Mouse (Mus musculus): ENCODE results near the gene Selenon. TPM values are rescaled to one million over a fixed set of nuclear protein-coding genes. Genes with fewer than 3 reads are reported as not detected.
A peak's percentile ranks its signal among the peaks of the same experiment; 100 is the strongest.

Gene Selenon
- polyA plus RNA-seq, 2 experiments: 48.5 to 68.5 TPM

- H3K27me3 ChIP-seq (ENCODE audit: control insufficient read depth, insufficient read depth, low read length): no peaks in the 10 kb centered on the region
- no peak overlapping the region for H3K4me2 ChIP-seq (replicated peaks; ENCODE audit: low read depth, low read length, severe bottlenecking)
- ATAC-seq (ENCODE audit: low FRiP score, low read depth) (no peak), DNase-seq (ENCODE audit: low spot score) (no peak)
- H3K27ac ChIP-seq (replicated peaks; ENCODE audit: low read depth, low read length): no peak overlapping the region
- no peaks in the 10 kb centered on the region for H3K9me3 ChIP-seq (ENCODE audit: control insufficient read depth, low read length)
- no peak for TF ChIP-seq POLR2A (IDR thresholded peaks at IDR 0.05; ENCODE audit: borderline replicate concordance, extremely low read depth, insufficient read depth, insufficient read length)
- no peak overlapping the region for H3K9ac ChIP-seq (ENCODE audit: low read depth, low read length, severe bottlenecking)
- no peaks in the 10 kb centered on the region for H3K36me3 ChIP-seq (ENCODE audit: control insufficient read depth, insufficient read depth, low read length)
- peaks cover 16% of the 10 kb centered on the region for H3K4me1 ChIP-seq (ENCODE audit: control insufficient read depth, insufficient read depth, low read length)
- WGBS: 89% methylated on average over 10 of the region's 10 CpGs
- no peak overlapping the region for H3K4me3 ChIP-seq (replicated peaks; ENCODE audit: low read length)
Measured at GRCm38 (mm10) chr4:134594731-134595439, 42.9 kb upstream of the Selenon start.

- Histone ChIP-seq H3K4me1 (ENCODE audit: control insufficient read depth, insufficient read depth, low read length) (peaks cover 16% of the 10 kb centered on the region), H3K27me3 (ENCODE audit: control insufficient read depth, insufficient read depth, low read length) (no peaks in the 10 kb centered on the region), H3K36me3 (ENCODE audit: control insufficient read depth, insufficient read depth, low read length) (no peaks in the 10 kb centered on the region), H3K4me2 (replicated peaks; ENCODE audit: low read depth, low read length, severe bottlenecking) (no peak overlapping the region), H3K4me3 (replicated peaks; ENCODE audit: low read length) (no peak overlapping the region), H3K9ac (ENCODE audit: low read depth, low read length, severe bottlenecking) (no peak overlapping the region), H3K9me3 (ENCODE audit: control insufficient read depth, low read length) (no peaks in the 10 kb centered on the region), H3K27ac (replicated peaks; ENCODE audit: low read depth, low read length) (no peak overlapping the region)
- WGBS: 34% methylated on average over 4 of the region's 4 CpGs
- TF ChIP-seq POLR2A (IDR thresholded peaks at IDR 0.05; ENCODE audit: borderline replicate concordance, extremely low read depth, insufficient read depth, insufficient read length): no peak
- no peak for ATAC-seq (ENCODE audit: low FRiP score, low read depth)
- DNase-seq (ENCODE audit: low spot score): no peak
Measured at GRCm38 (mm10) chr4:134592442-134592841, 40.5 kb upstream of the Selenon start.

GRCm38 (mm10) chr4:134591506-134592061 is 39.6 kb upstream of the Selenon start:
- Histone ChIP-seq H3K27ac (replicated peaks; ENCODE audit: low read depth, low read length) (peak overlapping the region; percentile 33; the same call in 1 of the 2 replicates), H3K4me1 (ENCODE audit: control insufficient read depth, insufficient read depth, low read length) (peaks cover 16% of the 10 kb centered on the region), H3K4me2 (replicated peaks; ENCODE audit: low read depth, low read length, severe bottlenecking) (no peak overlapping the region), H3K9me3 (ENCODE audit: control insufficient read depth, low read length) (no peaks in the 10 kb centered on the region), H3K36me3 (ENCODE audit: control insufficient read depth, insufficient read depth, low read length) (no peaks in the 10 kb centered on the region), H3K4me3 (replicated peaks; ENCODE audit: low read length) (no peak overlapping the region), H3K9ac (ENCODE audit: low read depth, low read length, severe bottlenecking) (no peak overlapping the region), H3K27me3 (ENCODE audit: control insufficient read depth, insufficient read depth, low read length) (no peaks in the 10 kb centered on the region)
- TF ChIP-seq POLR2A (IDR thresholded peaks at IDR 0.05; ENCODE audit: borderline replicate concordance, extremely low read depth, insufficient read depth, insufficient read length): no peak
- 31% methylated on average over 11 of the region's 11 CpGs for WGBS
- peak; percentile 59 for ATAC-seq (ENCODE audit: low FRiP score, low read depth)
- peak; percentile 82 for DNase-seq (ENCODE audit: low spot score)

- ATAC-seq (ENCODE audit: low FRiP score, low read depth): no peak
- no peaks in the 10 kb centered on the region for H3K27me3 ChIP-seq (ENCODE audit: control insufficient read depth, insufficient read depth, low read length)
- H3K9me3 ChIP-seq (ENCODE audit: control insufficient read depth, low read length): no peaks in the 10 kb centered on the region
Measured at GRCm38 (mm10) chr4:134590227-134590926, 38.4 kb upstream of the Selenon start.

GRCm38 (mm10) chr4:134589786-134590185 is 37.8 kb upstream of the Selenon start:
- Histone ChIP-seq H3K27me3 (ENCODE audit: control insufficient read depth, insufficient read depth, low read length) (no peaks in the 10 kb centered on the region), H3K9me3 (ENCODE audit: control insufficient read depth, low read length) (no peaks in the 10 kb centered on the region), H3K27ac (replicated peaks; ENCODE audit: low read depth, low read length) (no peak overlapping the region), H3K4me1 (ENCODE audit: control insufficient read depth, insufficient read depth, low read length) (peaks cover 16% of the 10 kb centered on the region), H3K9ac (ENCODE audit: low read depth, low read length, severe bottlenecking) (no peak overlapping the region), H3K4me2 (replicated peaks; ENCODE audit: low read depth, low read length, severe bottlenecking) (no peak overlapping the region), H3K36me3 (ENCODE audit: control insufficient read depth, insufficient read depth, low read length) (no peaks in the 10 kb centered on the region), H3K4me3 (replicated peaks; ENCODE audit: low read length) (no peak overlapping the region)
- no peak for ATAC-seq (ENCODE audit: low FRiP score, low read depth)
- WGBS: 82% methylated on average over 9 of the region's 9 CpGs
- DNase-seq (ENCODE audit: low spot score): no peak
- no peak for TF ChIP-seq POLR2A (IDR thresholded peaks at IDR 0.05; ENCODE audit: borderline replicate concordance, extremely low read depth, insufficient read depth, insufficient read length)

More at GRCm38 (mm10) chr4:134590227-134590926, 38.4 kb upstream of the Selenon start:
- Histone ChIP-seq H3K4me2 (replicated peaks; ENCODE audit: low read depth, low read length, severe bottlenecking) (no peak overlapping the region), H3K36me3 (ENCODE audit: control insufficient read depth, insufficient read depth, low read length) (no peaks in the 10 kb centered on the region), H3K27ac (replicated peaks; ENCODE audit: low read depth, low read length) (no peak overlapping the region), H3K4me3 (replicated peaks; ENCODE audit: low read length) (no peak overlapping the region), H3K9ac (ENCODE audit: low read depth, low read length, severe bottlenecking) (no peak overlapping the region), H3K4me1 (ENCODE audit: control insufficient read depth, insufficient read depth, low read length) (peaks cover 16% of the 10 kb centered on the region)
- no peak for DNase-seq (ENCODE audit: low spot score)
- TF ChIP-seq POLR2A (IDR thresholded peaks at IDR 0.05; ENCODE audit: borderline replicate concordance, extremely low read depth, insufficient read depth, insufficient read length): no peak
- WGBS: 82% methylated on average over 10 of the region's 10 CpGs

Data from limb, embryonic 14.5 days (tissue).